Mouse (Mus musculus) embryonic facial prominence, embryonic 10.5 days (tissue): ENCODE measurements around the gene Maats1. TPM values are rescaled to one million over a fixed set of nuclear protein-coding genes. Genes with fewer than 3 reads are reported as not detected.

Source experiments
- DNase-seq: peaks from one replicate; pipeline ENCODE4 v3.0.0-alpha.2; 2017; ENCODE audit warnings: low spot score
- H3K27ac ChIP-seq: fragments of 300-500 bp; sonication (generic); replicated peaks from 2 replicates; pipeline ENCODE4 v1.5.1; 2016; ENCODE audit warnings: mild to moderate bottlenecking
- H3K27me3 ChIP-seq: fragments of 300-500 bp; sonication (generic); replicated peaks from 2 replicates; pipeline ENCODE4 v1.6.1; 2016; ENCODE audit warnings: low read depth, mild to moderate bottlenecking; ENCODE audit not compliant: poor library complexity, severe bottlenecking
- H3K36me3 ChIP-seq: fragments of 300-500 bp; sonication (generic); replicated peaks from 2 replicates; pipeline ENCODE4 v1.6.1; 2016; ENCODE audit warnings: mild to moderate bottlenecking, moderate library complexity
- H3K4me1 ChIP-seq: fragments of 300-500 bp; sonication (generic); 2 replicates; pipeline ENCODE4 v1.6.1; 2016
- H3K4me3 ChIP-seq: fragments of 300-500 bp; sonication (generic); 2 replicates; pipeline ENCODE4 v1.5.1; 2016; ENCODE audit warnings: mild to moderate bottlenecking, moderate library complexity
- H3K9me3 ChIP-seq: fragments of 300-500 bp; sonication (generic); 2 replicates; pipeline ENCODE4 v1.6.1; 2016; ENCODE audit warnings: mild to moderate bottlenecking
- WGBS: fragments of 180-500 bp; shearing (Covaris S2); methylation state at CpG from one replicate; pipeline ENCODE4 v1.1.7; 2016; 5-methylcytosine and 5-hydroxymethylcytosine counted together
- polyA plus RNA-seq: library from polyadenylated mRNA; unstranded; fragments of >200 nt; fragmentation: Nextera tagmentation; extraction: Ambion mirVana; gene quantifications from 2 replicates; pipeline ENCODE4 v1.2.1, GENCODE M21; 2016

Maats1 gene
- polyA plus RNA-seq, 1 experiment from 2014 or later = 0.17 TPM

GRCm38 (mm10) chr16:38376841-38377249 lies 34.9 kb upstream of the Maats1 start:
- peak overlapping the region; percentile 44 for H3K4me3 ChIP-seq
- H3K27ac ChIP-seq = peak overlapping the region; percentile 78
- 60% methylated on average over 8 of the region's 8 CpGs for WGBS
- no peak for DNase-seq
- 0 out of 2 replicates have a peak, but pooled peaks cover 3% of the 10 kb centered on the region for H3K27me3 ChIP-seq
- no peaks in the 10 kb centered on the region for H3K36me3 ChIP-seq
- H3K4me1 ChIP-seq = peaks cover 28% of the 10 kb centered on the region
- no peaks in the 10 kb centered on the region for H3K9me3 ChIP-seq

GRCm38 (mm10) chr16:38376163-38376840 lies 34.4 kb upstream of the Maats1 start:
- peak; percentile 77 for DNase-seq

GRCm38 (mm10) chr16:38375182-38375581 lies 33.2 kb upstream of the Maats1 start:
- H3K27ac ChIP-seq = no peak overlapping the region
- WGBS = 80% methylated on average over 7 of the region's 7 CpGs
- no peaks in the 10 kb centered on the region for H3K36me3 ChIP-seq
- peaks cover 34% of the 10 kb centered on the region for H3K4me1 ChIP-seq
- no peaks in the 10 kb centered on the region for H3K9me3 ChIP-seq
- H3K4me3 ChIP-seq = no peak overlapping the region
- H3K27me3 ChIP-seq = 0 out of 2 replicates have a peak, but pooled peaks cover 3% of the 10 kb centered on the region
- no peak for DNase-seq

More at GRCm38 (mm10) chr16:38376163-38376840, 34.4 kb upstream of the Maats1 start:
- Histone ChIP-seq H3K27ac (peak overlapping the region; percentile 78), H3K27me3 (0 out of 2 replicates have a peak, but pooled peaks cover 3% of the 10 kb centered on the region), H3K9me3 (no peaks in the 10 kb centered on the region), H3K4me3 (peak overlapping the region; percentile 44), H3K36me3 (no peaks in the 10 kb centered on the region), H3K4me1 (peaks cover 28% of the 10 kb centered on the region)
- WGBS = 38% methylated on average over 17 of the region's 17 CpGs

GRCm38 (mm10) chr16:38374379-38375140 lies 32.6 kb upstream of the Maats1 start:
- Histone ChIP-seq H3K4me3 (peak overlapping the region; percentile 29), H3K27ac (no peak overlapping the region), H3K27me3 (0 out of 2 replicates have a peak, but pooled peaks cover 3% of the 10 kb centered on the region), H3K4me1 (peaks cover 38% of the 10 kb centered on the region), H3K36me3 (no peaks in the 10 kb centered on the region), H3K9me3 (no peaks in the 10 kb centered on the region)
- no peak for DNase-seq
- 80% methylated on average over 10 of the region's 10 CpGs for WGBS

GRCm38 (mm10) chr16:38373941-38374340 lies 32.0 kb upstream of the Maats1 start:
- no peaks in the 10 kb centered on the region for H3K9me3 ChIP-seq
- H3K36me3 ChIP-seq = no peaks in the 10 kb centered on the region
- H3K4me1 ChIP-seq = peaks cover 35% of the 10 kb centered on the region
- WGBS = 85% methylated on average over 16 of the region's 16 CpGs
- no peak for DNase-seq
- peak overlapping the region; percentile 29 for H3K4me3 ChIP-seq
- no peak overlapping the region; the same call in 1 of the 2 replicates for H3K27ac ChIP-seq
- H3K27me3 ChIP-seq = 0 out of 2 replicates have a peak, but pooled peaks cover 3% of the 10 kb centered on the region

GRCm38 (mm10) chr16:38373439-38373838 lies 31.5 kb upstream of the Maats1 start:
- Histone ChIP-seq H3K4me1 (peaks cover 32% of the 10 kb centered on the region), H3K4me3 (no peak overlapping the region), H3K27me3 (0 out of 2 replicates have a peak, but pooled peaks cover 3% of the 10 kb centered on the region), H3K36me3 (no peaks in the 10 kb centered on the region), H3K27ac (no peak overlapping the region), H3K9me3 (no peaks in the 10 kb centered on the region)
- WGBS = 87% methylated on average over 10 of the region's 10 CpGs
- DNase-seq = no peak

- no peaks in the 10 kb centered on the region for H3K36me3 ChIP-seq
- H3K27ac ChIP-seq = no peak overlapping the region
- WGBS = 84% methylated on average over 4 of the region's 4 CpGs
- no peak overlapping the region for H3K4me3 ChIP-seq
- H3K9me3 ChIP-seq = no peaks in the 10 kb centered on the region
- 0 out of 2 replicates have a peak, but pooled peaks cover 3% of the 10 kb centered on the region for H3K27me3 ChIP-seq
- H3K4me1 ChIP-seq = peaks cover 34% of the 10 kb centered on the region
- DNase-seq = no peak
Observed at GRCm38 (mm10) chr16:38372876-38373275, 30.9 kb upstream of the Maats1 start.

- H3K4me3 ChIP-seq = no peak overlapping the region
- H3K36me3 ChIP-seq = no peaks in the 10 kb centered on the region
- H3K27ac ChIP-seq = no peak overlapping the region
- 89% methylated on average over 15 of the region's 15 CpGs for WGBS
- DNase-seq = no peak
- H3K27me3 ChIP-seq = no peaks in the 10 kb centered on the region
- H3K4me1 ChIP-seq = peaks cover 30% of the 10 kb centered on the region
- H3K9me3 ChIP-seq = no peaks in the 10 kb centered on the region
Observed at GRCm38 (mm10) chr16:38371705-38372296, 29.9 kb upstream of the Maats1 start.

GRCm38 (mm10) chr16:38370633-38371374 lies 28.9 kb upstream of the Maats1 start:
- Histone ChIP-seq H3K4me1 (peaks cover 20% of the 10 kb centered on the region), H3K9me3 (no peaks in the 10 kb centered on the region), H3K27me3 (no peaks in the 10 kb centered on the region), H3K4me3 (no peak overlapping the region), H3K27ac (peak overlapping the region; percentile 35), H3K36me3 (no peaks in the 10 kb centered on the region)
- DNase-seq = no peak
- 85% methylated on average over 8 of the region's 8 CpGs for WGBS

GRCm38 (mm10) chr16:38369992-38370484 lies 28.1 kb upstream of the Maats1 start:
- 76% methylated on average over 4 of the region's 4 CpGs for WGBS

GRCm38 (mm10) chr16:38369431-38369830 lies 27.5 kb upstream of the Maats1 start:
- H3K36me3 ChIP-seq = no peaks in the 10 kb centered on the region
- no peaks in the 10 kb centered on the region for H3K9me3 ChIP-seq
- 91% methylated on average over 8 of the region's 8 CpGs for WGBS
- H3K27ac ChIP-seq = no peak overlapping the region
- no peak overlapping the region for H3K4me3 ChIP-seq
- H3K4me1 ChIP-seq = peaks cover 18% of the 10 kb centered on the region
- no peak for DNase-seq
- H3K27me3 ChIP-seq = no peaks in the 10 kb centered on the region

More at GRCm38 (mm10) chr16:38369992-38370484, 28.1 kb upstream of the Maats1 start:
- Histone ChIP-seq H3K4me3 (no peak overlapping the region), H3K9me3 (no peaks in the 10 kb centered on the region), H3K27me3 (no peaks in the 10 kb centered on the region), H3K4me1 (peaks cover 20% of the 10 kb centered on the region), H3K27ac (0 out of 2 replicates have a peak overlapping the region, but pooled peaks have one; percentile 35), H3K36me3 (no peaks in the 10 kb centered on the region)
- no peak for DNase-seq

- 89% methylated on average over 7 of the region's 7 CpGs for WGBS
- H3K4me3 ChIP-seq = no peak overlapping the region
- H3K36me3 ChIP-seq = no peaks in the 10 kb centered on the region
- no peaks in the 10 kb centered on the region for H3K27me3 ChIP-seq
- H3K9me3 ChIP-seq = no peaks in the 10 kb centered on the region
- H3K27ac ChIP-seq = no peak overlapping the region
- DNase-seq = no peak
- peaks cover 18% of the 10 kb centered on the region for H3K4me1 ChIP-seq
Observed at GRCm38 (mm10) chr16:38369000-38369399, 27.1 kb upstream of the Maats1 start.
